Comparison of ENCODE assay signal across 8 mouse cellular contexts in genomic region chr19:44835931-44836861, GRCm38 (mm10).
DNase-seq lines count a peak whose midpoint lies in the region; ATAC-seq lines count a peak whose summit lies in the region.

No protein-coding gene starts in this region.

- H3K4me2 ChIP-seq in heart, embryonic 15.5 days: peak overlapping the region; percentile 90
- peak overlapping the region; percentile 51 for H3K4me2 ChIP-seq in liver, embryonic 15.5 days
- peak overlapping the region; percentile 85 for H3K4me2 ChIP-seq in stomach, embryonic 16.5 days (ENCODE audit: low read depth, low read length)

- no peaks in the 10 kb centered on the region for H3K9me3 ChIP-seq in heart, embryonic 15.5 days (replicated peaks)
- no peaks in the 10 kb centered on the region for H3K9me3 ChIP-seq in liver, embryonic 15.5 days (replicated peaks)
- H3K9me3 ChIP-seq in stomach, embryonic 16.5 days (replicated peaks; ENCODE audit: control insufficient read depth, low read length): no peaks in the 10 kb centered on the region; the same call in 1 of the 2 replicates

- 0 out of 2 replicates have a peak, but pooled peaks have one; percentile 23 for ATAC-seq in heart, embryonic 15.5 days (replicated peaks; ENCODE audit: insufficient number of reproducible peaks, insufficient read depth, low FRiP score, low read depth)
- no peak for ATAC-seq in liver, embryonic 15.5 days (ENCODE audit: insufficient read depth)
- ATAC-seq in stomach, embryonic 16.5 days (ENCODE audit: insufficient read depth, low FRiP score): peak; percentile 16; the same call in 1 of the 2 replicates

- peaks cover 90% of the 10 kb centered on the region for H3K27me3 ChIP-seq in heart, embryonic 15.5 days
- peaks cover 90% of the 10 kb centered on the region for H3K27me3 ChIP-seq in liver, embryonic 15.5 days
- H3K27me3 ChIP-seq in stomach, embryonic 16.5 days (ENCODE audit: control insufficient read depth, insufficient read depth, low read length): peaks cover 84% of the 10 kb centered on the region

- no peak overlapping the region for H3K27ac ChIP-seq in heart, embryonic 15.5 days
- H3K27ac ChIP-seq in liver, embryonic 15.5 days (replicated peaks): no peak overlapping the region
- no peak overlapping the region for H3K27ac ChIP-seq in stomach, embryonic 16.5 days (ENCODE audit: low read length)

- H3K4me3 ChIP-seq in heart, embryonic 15.5 days: peak overlapping the region; percentile 59
- H3K4me3 ChIP-seq in liver, embryonic 15.5 days (replicated peaks): peak overlapping the region; percentile 32
- peak overlapping the region; percentile 50 for H3K4me3 ChIP-seq in stomach, embryonic 16.5 days (replicated peaks; ENCODE audit: low read length)

- under 1% methylated on average over 71 of the region's 71 CpGs for WGBS in heart, embryonic 15.5 days
- under 1% methylated on average over 70 of the region's 71 CpGs for WGBS in liver, embryonic 15.5 days (ENCODE audit: insufficient replicate concordance)
- WGBS in stomach, embryonic 16.5 days: under 1% methylated on average over 70 of the region's 71 CpGs

- H3K4me1 ChIP-seq in heart, embryonic 15.5 days (replicated peaks): peaks cover 26% of the 10 kb centered on the region
- peaks cover 11% of the 10 kb centered on the region for H3K4me1 ChIP-seq in liver, embryonic 15.5 days (replicated peaks)
- peaks cover 23% of the 10 kb centered on the region for H3K4me1 ChIP-seq in stomach, embryonic 16.5 days (ENCODE audit: control insufficient read depth, insufficient read depth, low read length)

- H3K9ac ChIP-seq in heart, embryonic 15.5 days: peak overlapping the region; percentile 17; the same call in 1 of the 2 replicates
- no peak overlapping the region for H3K9ac ChIP-seq in liver, embryonic 15.5 days
- H3K9ac ChIP-seq in stomach, embryonic 16.5 days (ENCODE audit: low read length): peak overlapping the region; percentile 39; the same call in 1 of the 2 replicates

- peak; percentile 32 for DNase-seq in kidney, postnatal 10 days
- no peak for DNase-seq in kidney, adult 8-10 months
- peak; percentile 17 to 42 for DNase-seq in cerebellum, postnatal 25 days
- no peak for DNase-seq in urinary bladder, postnatal 25 days (ENCODE audit: low spot score)
- no peak for DNase-seq in layer of hippocampus, postnatal 14 days (ENCODE audit: low spot score in 2 of 2)

- H3K36me3 ChIP-seq in heart, embryonic 15.5 days: no peaks in the 10 kb centered on the region
- no peaks in the 10 kb centered on the region for H3K36me3 ChIP-seq in liver, embryonic 15.5 days (replicated peaks)
- no peaks in the 10 kb centered on the region for H3K36me3 ChIP-seq in stomach, embryonic 16.5 days (ENCODE audit: control insufficient read depth, insufficient read depth, low read length)

Comparison
In these comparisons a context has a peak if more than half of its experiments do, and no peak if none do; other contexts are left out.
1. DNase-seq: peak in kidney, postnatal 10 days (single experiment) and cerebellum, postnatal 25 days (2 of 2); none in kidney, adult 8-10 months (0 of 2), urinary bladder, postnatal 25 days (single experiment) and layer of hippocampus, postnatal 14 days (0 of 2).
2. Peak in every context shown above with its lines, with median percentiles within 50 percentile points of each other: H3K4me2 ChIP-seq and H3K4me3 ChIP-seq.